Mouse (Mus musculus) adrenal gland, postnatal 14 days (tissue): Measurements from ENCODE around the gene Fam71a. TPM values are rescaled to one million over a fixed set of nuclear protein-coding genes. Genes with fewer than 3 reads are reported as not detected.
A peak's percentile ranks its signal among the peaks of the same experiment; 100 is the strongest.

ENCODE experiments used
- DNase-seq: peaks from one replicate; pipeline ENCODE4 v3.0.0; 2021; ENCODE audit warnings: mixed read lengths
- long read RNA-seq, 2 experiments: library from polyadenylated mRNA; stranded (forward); transcript quantifications; one replicate each; pipeline ENCODE4 v2.0.0; 2021
- total RNA-seq: library from RNA; stranded (reverse); gene quantifications from 2 replicates; pipeline ENCODE4 v1.2.3, GENCODE M21; 2021

Fam71a gene
- total RNA-seq, result not detected in 2 replicates
- long read RNA-seq, experiment 1, result 0 reads
- long read RNA-seq, experiment 2, result 0 reads

- DNase-seq, result no peak
These were observed at the start of gene Fam71a for GRCm38 (mm10) chr1:191164717-191165116. Gene Fam71a, minus strand, starts transcription at chr1:191164817.

DNA sequence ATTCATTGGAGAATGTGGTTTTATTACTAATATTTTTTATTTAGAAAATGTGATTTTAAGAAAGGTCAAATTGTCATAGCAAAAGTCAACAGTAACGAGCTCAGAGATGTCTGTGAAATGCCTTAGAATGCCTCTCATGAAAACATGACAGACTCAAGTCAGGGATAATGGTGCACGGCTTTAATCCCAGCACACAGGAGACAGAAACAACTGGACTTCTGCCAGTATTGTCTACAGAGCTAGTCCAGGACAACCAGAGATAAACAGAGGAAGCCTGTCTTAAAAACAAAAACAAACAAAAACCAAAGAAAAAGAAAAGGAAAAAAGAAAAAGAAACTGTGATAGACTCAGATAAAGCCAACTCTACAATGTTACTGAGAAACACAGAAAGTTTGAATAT is 46.5 kb upstream of the Fam71a start:
- DNase-seq, result no peak

- DNase-seq, result no peak
These were observed 41.2 kb upstream of the Fam71a start for GRCm38 (mm10) chr1:191205791-191206190.

- DNase-seq, result no peak
These were observed 40.3 kb upstream of the Fam71a start for GRCm38 (mm10) chr1:191204876-191205275.

GRCm38 (mm10) chr1:191203496-191203895 is 38.9 kb upstream of the Fam71a start:
- DNase-seq, result no peak

DNA sequence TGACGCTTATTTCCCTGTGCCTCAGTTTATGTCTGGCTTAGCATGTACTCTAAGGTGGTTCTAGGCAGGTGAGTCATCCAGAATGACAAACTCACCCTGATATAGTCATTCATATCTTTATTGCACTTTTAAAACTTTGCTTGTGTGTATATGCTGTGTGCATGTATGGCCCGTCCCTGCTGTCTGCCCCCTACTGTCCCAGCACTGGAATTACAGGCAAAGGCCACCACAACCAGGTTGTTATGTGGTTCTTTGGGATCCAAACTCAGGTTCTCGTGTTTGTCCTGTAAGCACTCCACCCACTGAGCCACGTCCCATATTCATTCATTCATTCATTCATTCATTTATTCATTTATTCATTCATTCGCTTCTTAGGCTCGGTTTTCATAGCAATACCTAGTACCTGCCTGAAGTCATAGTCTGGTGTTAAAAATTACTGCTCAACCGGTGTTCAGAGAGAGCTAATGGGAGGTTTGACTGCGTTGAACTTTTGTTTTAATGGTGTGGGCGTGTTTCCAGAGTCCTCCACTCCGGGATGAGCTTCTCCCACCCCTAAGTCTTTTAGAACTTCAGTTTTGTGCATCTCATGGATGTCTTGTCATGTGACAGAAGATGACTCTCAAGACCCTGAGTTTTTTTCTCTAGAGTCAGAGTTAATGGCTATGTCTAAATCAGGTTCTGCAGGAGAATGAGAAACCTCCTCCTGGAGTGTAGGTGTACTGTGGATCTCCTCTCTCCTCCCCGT is 37.8 kb upstream of the Fam71a start:
- no peak for DNase-seq

DNA sequence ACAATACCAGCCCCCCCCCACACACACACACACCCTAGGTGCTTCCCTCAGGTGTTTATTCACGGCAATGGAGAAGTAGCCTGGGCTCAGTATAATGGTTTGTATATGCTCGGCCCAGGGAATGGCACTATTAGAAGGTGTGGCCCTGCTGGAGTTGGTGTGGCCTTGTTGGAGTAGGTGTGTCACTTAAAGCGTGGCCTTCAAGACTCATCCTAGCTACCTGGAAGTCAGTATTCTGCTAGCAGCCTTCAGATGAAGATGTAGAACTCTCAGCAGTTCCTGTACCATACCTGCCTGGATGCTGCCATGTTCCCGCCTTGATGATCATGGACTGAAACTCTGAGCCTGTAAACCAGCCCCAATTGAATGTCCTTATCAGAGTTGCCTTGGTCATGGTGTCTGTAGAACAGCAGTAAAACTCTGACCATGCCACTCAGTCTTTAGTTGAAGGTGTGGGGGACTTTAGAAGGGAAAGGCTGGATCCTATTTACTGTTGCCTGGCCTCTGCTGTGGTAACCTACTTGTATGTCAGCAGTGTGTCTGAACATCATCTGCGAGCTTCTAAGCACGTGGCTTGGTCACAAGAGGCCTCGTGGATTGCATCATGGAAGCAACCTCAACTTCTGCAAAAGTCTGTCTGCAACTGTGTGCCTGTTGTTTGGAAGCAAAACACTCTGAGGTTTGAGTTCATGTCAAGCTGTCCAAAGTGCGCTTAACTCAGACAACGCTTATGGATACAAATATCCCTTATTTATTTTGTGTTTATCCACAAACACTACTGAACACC is 36.4 kb upstream of the Fam71a start:
- no peak for DNase-seq

GRCm38 (mm10) chr1:191197916-191198315 is 33.3 kb upstream of the Fam71a start:
- DNase-seq, result no peak

DNA sequence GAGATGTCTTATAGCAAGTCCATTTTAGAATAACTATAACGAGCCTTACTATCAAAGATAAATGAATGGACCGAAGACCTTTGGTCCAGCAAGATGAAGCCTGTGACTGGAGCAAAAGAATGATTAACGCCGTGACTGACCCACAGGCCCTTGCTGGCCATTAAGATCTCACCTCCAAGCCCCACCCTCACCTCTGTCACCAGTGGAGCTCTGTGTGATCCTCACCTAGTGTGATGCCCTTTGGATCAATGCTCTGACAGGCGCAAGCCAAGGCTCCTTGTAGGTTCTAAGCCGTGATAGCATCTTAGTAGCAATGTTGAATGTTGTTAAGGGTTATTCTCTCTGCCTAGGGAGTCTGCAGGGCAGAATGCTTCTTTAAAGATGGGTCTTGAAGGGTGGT is 31.4 kb upstream of the Fam71a start:
- no peak for DNase-seq

GRCm38 (mm10) chr1:191193657-191194424 is 29.2 kb upstream of the Fam71a start:
- DNase-seq, result peak; percentile 51

GRCm38 (mm10) chr1:191192751-191193150 is 28.1 kb upstream of the Fam71a start:
- no peak for DNase-seq

GRCm38 (mm10) chr1:191192213-191192612 is 27.6 kb upstream of the Fam71a start:
- no peak for DNase-seq

- no peak for DNase-seq
These were observed 25.2 kb upstream of the Fam71a start for GRCm38 (mm10) chr1:191189671-191190372.

GRCm38 (mm10) chr1:191186386-191186770 is 21.8 kb upstream of the Fam71a start:
- no peak for DNase-seq

- no peak for DNase-seq
These were observed 21.3 kb upstream of the Fam71a start for GRCm38 (mm10) chr1:191185761-191186385.

DNA sequence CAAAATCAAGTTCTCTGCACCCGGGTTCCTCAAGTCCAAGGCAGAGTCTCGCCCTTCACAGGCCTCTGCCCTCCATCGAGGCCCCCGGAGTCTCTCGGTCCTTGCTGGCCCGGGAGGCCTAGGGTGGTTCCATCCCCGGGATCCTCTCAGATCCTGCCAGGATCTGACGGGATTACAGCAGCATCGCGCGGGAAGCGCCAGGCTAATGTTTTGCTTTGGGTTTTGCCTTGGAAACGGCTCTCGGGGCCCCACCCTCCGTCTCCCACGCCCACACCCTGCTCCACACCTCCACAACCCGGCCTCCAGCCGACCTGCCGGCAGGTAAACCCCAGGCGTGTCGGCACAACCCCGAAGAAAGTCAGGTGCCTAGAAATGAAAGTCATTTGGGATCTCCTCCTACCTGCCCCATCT is 20.2 kb upstream of the Fam71a start:
- DNase-seq, result peak; percentile 48

DNA sequence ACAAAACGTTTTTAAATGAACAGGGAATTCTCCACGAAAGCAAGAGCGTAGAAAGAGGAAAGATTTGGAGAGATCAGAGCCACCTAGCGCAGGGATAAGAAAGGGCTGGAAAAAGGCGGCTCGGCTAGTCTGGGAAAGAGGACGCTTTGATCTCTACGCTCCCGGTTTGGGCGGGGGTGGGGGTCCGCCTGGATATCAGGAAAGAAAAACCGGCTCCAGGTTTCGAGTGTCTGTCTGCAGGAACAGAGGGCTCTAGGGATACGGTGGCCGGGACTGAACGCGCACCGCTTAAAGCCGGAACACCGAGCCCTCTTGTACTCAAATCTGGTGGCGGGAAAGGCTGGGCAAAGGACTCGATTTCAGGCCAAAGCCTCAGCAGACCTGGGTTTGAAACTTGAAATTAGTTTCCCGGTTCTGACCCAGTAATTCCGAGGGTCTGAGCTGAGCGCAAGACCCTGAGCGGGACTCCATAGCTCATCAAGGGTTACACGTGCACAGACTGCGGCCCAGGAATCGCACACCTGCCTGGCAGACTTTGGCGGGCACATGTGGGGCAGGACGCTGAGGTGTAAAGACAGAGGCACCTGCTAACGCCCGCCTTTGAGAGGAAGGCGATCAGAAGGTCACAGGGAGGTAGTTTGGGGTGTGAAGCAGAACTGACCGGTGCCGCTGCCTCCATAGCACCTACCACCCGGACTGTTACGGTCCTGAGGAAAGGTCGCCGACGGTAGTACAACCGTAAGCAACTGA is 19.6 kb upstream of the Fam71a start:
- peak; percentile 36 for DNase-seq

DNA sequence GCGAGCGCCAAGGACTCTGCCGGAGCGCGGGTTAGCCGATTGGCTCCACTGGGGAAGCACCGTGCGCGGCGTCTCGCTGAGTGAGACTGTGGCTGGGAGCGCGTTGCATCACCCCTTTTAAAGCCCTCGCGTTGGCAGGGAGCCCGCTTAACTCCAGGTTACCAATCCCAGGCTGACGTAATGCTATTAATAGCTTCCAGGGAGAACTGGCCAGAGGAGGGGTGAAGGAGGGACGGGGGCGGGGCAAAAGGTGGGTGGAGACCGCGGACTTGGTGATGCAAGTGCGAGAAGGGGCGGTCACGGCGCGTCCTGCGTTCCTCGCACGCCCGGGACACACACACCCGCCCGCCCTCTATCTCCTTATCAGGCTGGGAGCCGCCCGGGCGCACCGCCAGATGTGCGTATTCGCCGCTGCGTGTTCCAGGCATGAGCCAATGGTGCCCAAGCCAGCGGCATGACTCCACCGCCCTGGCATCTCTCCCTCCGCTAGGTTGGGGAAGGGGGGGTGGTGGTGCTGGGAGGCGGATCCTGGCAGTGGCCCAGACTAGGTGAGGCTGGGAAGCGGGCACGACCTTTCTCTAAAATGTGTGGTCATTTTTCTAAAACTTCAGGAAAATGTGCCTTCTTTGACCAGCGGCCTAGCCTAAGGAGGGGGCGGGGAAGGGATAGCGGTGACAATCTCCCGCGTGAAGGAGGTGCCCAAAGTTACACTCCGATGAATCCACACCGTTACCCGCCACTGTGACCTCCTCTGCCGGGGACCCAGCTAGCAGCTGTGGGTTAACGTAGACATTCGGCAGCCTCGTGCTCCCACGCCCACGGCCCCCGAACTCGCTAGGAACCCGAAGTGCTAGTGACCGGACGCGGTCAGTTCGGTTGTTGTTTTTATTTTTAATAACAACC is 18.8 kb upstream of the Fam71a start:
- DNase-seq, result peak; percentile 100

DNA sequence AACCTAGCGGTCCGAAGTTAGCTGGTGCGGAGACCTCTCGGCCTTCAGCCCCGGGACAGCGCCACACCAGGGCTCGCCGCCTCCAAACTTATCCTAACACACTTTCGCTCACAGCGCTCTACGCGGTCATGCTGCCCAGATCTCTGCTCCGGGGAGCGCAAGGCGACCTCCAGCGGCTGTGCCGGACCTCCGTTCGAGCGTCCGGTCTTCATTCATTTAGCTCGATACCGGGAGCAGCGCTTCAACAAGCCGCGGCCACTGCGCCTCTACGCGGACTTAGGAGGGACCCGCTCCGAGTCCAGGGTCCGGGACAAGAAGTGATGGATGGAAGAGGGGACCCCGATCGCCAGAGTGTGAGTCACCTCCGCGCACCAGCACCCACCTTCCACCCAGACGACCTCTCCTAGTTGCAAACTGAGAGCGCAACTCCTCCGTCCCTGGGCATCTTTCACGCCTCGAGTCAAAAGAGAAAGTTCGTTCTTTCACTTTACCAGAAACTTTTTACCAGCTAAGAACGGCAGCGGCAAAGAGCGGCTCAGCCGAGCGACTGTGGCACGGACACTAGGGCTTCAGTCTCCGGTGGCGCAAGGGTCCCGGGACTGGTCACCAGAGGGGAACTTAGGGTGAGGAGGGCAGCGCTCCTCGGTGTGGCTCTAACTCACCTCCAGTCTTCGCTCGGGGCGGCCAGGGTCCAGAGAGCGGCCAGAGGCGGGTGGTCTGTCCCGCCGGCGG is 18.0 kb upstream of the Fam71a start:
- peak; percentile 79 for DNase-seq
